Mouse (Mus musculus) subcutaneous adipose tissue, adult 2 months (tissue): ENCODE measurements around the gene Olfr743. TPM values are rescaled to one million over a fixed set of nuclear protein-coding genes. Genes with fewer than 3 reads are reported as not detected.

Experiments
- polyA plus RNA-seq: library from polyadenylated mRNA; depleted of rRNA; stranded (reverse); fragments of >200 nt; gene quantifications from 2 replicates; pipeline ENCODE4 v1.2.3, GENCODE M21; 2012; ENCODE audit warnings: low replicate concordance; rRNA removed

The Olfr743 gene
- not detected in 2 replicates for polyA plus RNA-seq

GRCm38 (mm10) chr14:50521539-50521938 is at the start of gene Olfr743:
Olfr743 (plus strand) TSS chr14:50521839.

GRCm38 (mm10) chr14:50472438-50472837 is 49.2 kb upstream of the Olfr743 start, which contains the start of gene Olfr741:
Olfr741 (plus strand) TSS chr14:50472738.

GRCm38 (mm10) chr14:50503300-50503699 is 18.3 kb upstream of the Olfr743 start, which contains the start of gene Olfr742:
Olfr742 (plus strand) TSS chr14:50503600.

Other genes with a start within 250 kb of the Olfr743 start
- 0.03 TPM in 1 of 2 replicates, not detected in the other for gene Olfr732, start 237.6 kb upstream of the Olfr743 start, polyA plus RNA-seq
- 0.20 and 0.50 TPM in 2 replicates for gene Olfr733, start 220.3 kb upstream of the Olfr743 start, polyA plus RNA-seq
- 0.11 TPM in 1 of 2 replicates, not detected in the other for gene Olfr734, start 195.1 kb upstream of the Olfr743 start, polyA plus RNA-seq
- gene Olfr735, start 173.0 kb upstream of the Olfr743 start, polyA plus RNA-seq: 0.21 and 0.23 TPM in 2 replicates
- 0.76 and 0.91 TPM in 2 replicates for gene Tlr11, start 163.9 kb upstream of the Olfr743 start, polyA plus RNA-seq
- gene Olfr736, start 140.7 kb upstream of the Olfr743 start, polyA plus RNA-seq: not detected in 2 replicates
- not detected in 2 replicates for gene Olfr738, start 114.3 kb upstream of the Olfr743 start, polyA plus RNA-seq
- not detected in 2 replicates for gene Olfr739, start 103.2 kb upstream of the Olfr743 start, polyA plus RNA-seq
- not detected in 2 replicates for gene Olfr740, start 76.3 kb upstream of the Olfr743 start, polyA plus RNA-seq
- gene Olfr741, start 49.1 kb upstream of the Olfr743 start, polyA plus RNA-seq: not detected in 2 replicates
- not detected in 2 replicates for gene Olfr742, start 18.2 kb upstream of the Olfr743 start, polyA plus RNA-seq
- not detected in 2 replicates for gene Olfr744, start 93.0 kb downstream of the Olfr743 start, polyA plus RNA-seq
- not detected in 2 replicates for gene Olfr745, start 117.5 kb downstream of the Olfr743 start, polyA plus RNA-seq
- gene Olfr746, start 125.2 kb downstream of the Olfr743 start, polyA plus RNA-seq: not detected in 2 replicates
- gene Olfr747, start 171.4 kb downstream of the Olfr743 start, polyA plus RNA-seq: not detected in 2 replicates
- gene Olfr748, start 185.5 kb downstream of the Olfr743 start, polyA plus RNA-seq: not detected in 2 replicates
- not detected in 2 replicates for gene Olfr749, start 223.3 kb downstream of the Olfr743 start, polyA plus RNA-seq